Mouse (Mus musculus) MEL (cell line): ENCODE measurements around the gene Atf7. TPM values are rescaled to one million over a fixed set of nuclear protein-coding genes. Genes with fewer than 3 reads are reported as not detected.
A peak's percentile ranks its signal among the peaks of the same experiment; 100 is the strongest.

Experiments used
- DNase-seq: peaks from one replicate; pipeline ENCODE4 v3.0.0; 2011; ENCODE audit warnings: low read depth, low spot score
- H3K27ac ChIP-seq: 2 replicates; pipeline ENCODE4 v1.5.1; 2012; ENCODE audit warnings: low read depth, mild to moderate bottlenecking, control low read depth, low read length, moderate library complexity; ENCODE audit not compliant: control insufficient read depth
- H3K27me3 ChIP-seq, 2 experiments: fragments of 150-350 bp in 1 of 2; sonication (generic) in 1 of 2; 2 replicates each; pipeline ENCODE4 v1.6.1; 2012; ENCODE audit warnings: low read length in 2 of 2, mild to moderate bottlenecking in 2 of 2, improper control_type of control experiment in 1 of 2, moderate library complexity in 1 of 2; ENCODE audit not compliant: insufficient read depth in 2 of 2, control insufficient read depth in 1 of 2
- H3K36me3 ChIP-seq, 2 experiments: 2 replicates each; pipeline ENCODE4 v1.6.1; 2012 to 2014; ENCODE audit warnings: low read length in 2 of 2, improper control_type of control experiment in 1 of 2, inconsistent platforms in 1 of 2, mild to moderate bottlenecking in 1 of 2; ENCODE audit not compliant: insufficient read depth in 2 of 2, control insufficient read depth in 1 of 2
- H3K4me1 ChIP-seq, 2 experiments: fragments of 150-350 bp in 1 of 2; sonication (generic) in 1 of 2; 2 replicates each; pipeline ENCODE4 v1.6.1; 2012; ENCODE audit warnings: low read length in 2 of 2, improper control_type of control experiment in 1 of 2, mild to moderate bottlenecking in 1 of 2; ENCODE audit not compliant: insufficient read depth in 2 of 2, control insufficient read depth in 1 of 2
- H3K4me3 ChIP-seq, 2 experiments: fragments of 150-350 bp in 1 of 2; sonication (generic) in 1 of 2; 2 replicates each; pipeline ENCODE4 v1.5.1; 2012; ENCODE audit warnings: low read depth in 2 of 2, low read length in 2 of 2, mild to moderate bottlenecking in 2 of 2, moderate library complexity in 2 of 2, control low read depth in 1 of 2, improper control_type of control experiment in 1 of 2; ENCODE audit not compliant: control insufficient read depth in 1 of 2, insufficient read depth in 1 of 2
- H3K79me2 ChIP-seq: 2 replicates; pipeline ENCODE4 v1.6.1; 2012; ENCODE audit warnings: mild to moderate bottlenecking, low read length, moderate library complexity; ENCODE audit not compliant: control insufficient read depth, poor library complexity, insufficient read depth
- H3K9ac ChIP-seq: 2 replicates; pipeline ENCODE4 v1.6.1; 2012; ENCODE audit warnings: low read depth, mild to moderate bottlenecking, control low read depth, low read length, moderate library complexity; ENCODE audit not compliant: control insufficient read depth, poor library complexity, severe bottlenecking
- H3K9me3 ChIP-seq: fragments of 150-350 bp; sonication (generic); replicated peaks from 2 replicates; pipeline ENCODE4 v1.6.1; 2012; ENCODE audit warnings: mild to moderate bottlenecking, low read length, improper control_type of control experiment, moderate library complexity; ENCODE audit not compliant: insufficient read depth
- BHLHE40 ChIP-seq: IDR thresholded peaks from 2 replicates; pipeline ENCODE4 v1.6.1; 2012; ENCODE audit warnings: low read depth, mild to moderate bottlenecking, inconsistent platforms, low read length, improper control_type of control experiment, borderline replicate concordance
- CHD1 ChIP-seq: IDR thresholded peaks from 2 replicates; pipeline ENCODE4 v1.6.1; 2012; ENCODE audit warnings: low read depth, mild to moderate bottlenecking, inconsistent platforms, low read length, improper control_type of control experiment
- CHD2 ChIP-seq: IDR thresholded peaks from 2 replicates; pipeline ENCODE4 v1.6.1; 2011; ENCODE audit warnings: low read length, improper control_type of control experiment
- CTCF ChIP-seq, 3 experiments: IDR thresholded peaks in 2 of 3; conservative IDR thresholded peaks in 1 of 3; 2 replicates each; pipeline ENCODE4 v1.5.1; 2011 to 2012; ENCODE audit warnings: low read length in 3 of 3, low read depth in 2 of 3, mild to moderate bottlenecking in 2 of 3, improper control_type of control experiment in 1 of 3, inconsistent platforms in 1 of 3, mixed read lengths in 1 of 3, moderate library complexity in 1 of 3; ENCODE audit not compliant: control insufficient read depth in 1 of 3, insufficient read depth in 1 of 3, poor library complexity in 1 of 3, severe bottlenecking in 1 of 3
- E2F4 ChIP-seq: IDR thresholded peaks from 2 replicates; pipeline ENCODE4 v1.6.1; 2011; ENCODE audit warnings: low read depth, low read length, improper control_type of control experiment, borderline replicate concordance
- EP300 ChIP-seq, 2 experiments: IDR thresholded peaks; 2 replicates each; pipeline ENCODE4 v1.6.1; 2011; ENCODE audit warnings: improper control_type of control experiment in 2 of 2, low read length in 2 of 2, low read depth in 1 of 2, mild to moderate bottlenecking in 1 of 2
- ETS1 ChIP-seq: IDR thresholded peaks from 2 replicates; pipeline ENCODE4 v1.6.1; 2012; ENCODE audit warnings: low read depth, mild to moderate bottlenecking, inconsistent platforms, low read length, improper control_type of control experiment, moderate library complexity
- GABPA ChIP-seq: IDR thresholded peaks from 2 replicates; pipeline ENCODE4 v1.6.1; 2012; ENCODE audit warnings: low read depth, mild to moderate bottlenecking, inconsistent platforms, low read length, improper control_type of control experiment, moderate library complexity
- HCFC1 ChIP-seq: IDR thresholded peaks from 2 replicates; pipeline ENCODE4 v1.6.1; 2012; ENCODE audit warnings: low read depth, mild to moderate bottlenecking, inconsistent platforms, low read length, improper control_type of control experiment, moderate library complexity
- KAT2A ChIP-seq: conservative IDR thresholded peaks from 2 replicates; pipeline ENCODE4 v1.6.1; 2012; ENCODE audit warnings: low read depth, low read length, improper control_type of control experiment, inconsistent platforms
- MAZ ChIP-seq: IDR thresholded peaks from 2 replicates; pipeline ENCODE4 v1.6.1; 2012; ENCODE audit warnings: low read depth, mild to moderate bottlenecking, inconsistent platforms, low read length, improper control_type of control experiment
- MEF2A ChIP-seq: IDR thresholded peaks from 2 replicates; pipeline ENCODE4 v1.6.1; 2014; ENCODE audit warnings: low read depth, mild to moderate bottlenecking, inconsistent platforms, low read length, improper control_type of control experiment; ENCODE audit not compliant: poor library complexity, insufficient replicate concordance, severe bottlenecking; ENCODE audit errors: extremely low read depth
- MXI1 ChIP-seq: IDR thresholded peaks from 2 replicates; pipeline ENCODE4 v1.6.1; 2011; ENCODE audit warnings: mild to moderate bottlenecking, low read depth, low read length, improper control_type of control experiment
- MYB ChIP-seq: IDR thresholded peaks from 2 replicates; pipeline ENCODE4 v1.6.1; 2011; ENCODE audit warnings: mild to moderate bottlenecking, low read depth, low read length, improper control_type of control experiment
- NELFE ChIP-seq: IDR thresholded peaks from 2 replicates; pipeline ENCODE4 v1.6.1; 2011; ENCODE audit warnings: low read depth, low read length, improper control_type of control experiment
- POLR2A ChIP-seq, 2 experiments: IDR thresholded peaks; 2 replicates each; pipeline ENCODE4 v1.6.1; 2011 to 2012; ENCODE audit warnings: low read length in 2 of 2, mild to moderate bottlenecking in 2 of 2, control low read depth in 1 of 2, improper control_type of control experiment in 1 of 2, low read depth in 1 of 2, moderate library complexity in 1 of 2; ENCODE audit not compliant: control insufficient read depth in 1 of 2, insufficient read depth in 1 of 2, poor library complexity in 1 of 2
- POLR2AphosphoS2 ChIP-seq: IDR thresholded peaks from 2 replicates; pipeline ENCODE4 v1.6.1; 2011; ENCODE audit warnings: low read length, improper control_type of control experiment
- RAD21 ChIP-seq: IDR thresholded peaks from 2 replicates; pipeline ENCODE4 v1.6.1; 2011; ENCODE audit warnings: mild to moderate bottlenecking, low read depth, low read length, improper control_type of control experiment
- SMC3 ChIP-seq: IDR thresholded peaks from 2 replicates; pipeline ENCODE4 v1.6.1; 2011; ENCODE audit warnings: low read depth, low read length, improper control_type of control experiment
- TAL1 ChIP-seq: IDR thresholded peaks from 2 replicates; pipeline ENCODE4 v1.6.1; 2012; ENCODE audit warnings: mild to moderate bottlenecking, inconsistent platforms, low read length, moderate library complexity, mixed read lengths
- TBP ChIP-seq: IDR thresholded peaks from 2 replicates; pipeline ENCODE4 v1.8.0; 2011; ENCODE audit warnings: low read depth, low read length, improper control_type of control experiment
- USF1 ChIP-seq: IDR thresholded peaks from 2 replicates; pipeline ENCODE4 v1.6.1; 2014; ENCODE audit warnings: low read depth, mild to moderate bottlenecking, inconsistent platforms, low read length, improper control_type of control experiment, moderate library complexity
- ZNF384 ChIP-seq: IDR thresholded peaks from 2 replicates; pipeline ENCODE4 v1.6.1; 2012; ENCODE audit warnings: low read depth, mild to moderate bottlenecking, inconsistent platforms, low read length, improper control_type of control experiment
- polyA plus RNA-seq, 2 experiments: library from polyadenylated mRNA; stranded (reverse) in 1 of 2; unstranded in 1 of 2; fragments of >175 nt in 1 of 2; fragments of >200 nt in 1 of 2; gene quantifications; 2 replicates each; pipeline versions ENCODE4 v1.2.1 to v1.2.4; 2012; ENCODE audit warnings: low replicate concordance in 2 of 2, low read depth in 1 of 2; ENCODE audit not compliant: insufficient read length in 2 of 2, insufficient read depth in 1 of 2, missing spikeins in 1 of 2
- total RNA-seq: library from RNA; depleted of rRNA; stranded (reverse); fragments of 300-350 nt; gene quantifications from 2 replicates; pipeline ENCODE4 v1.2.3, GENCODE M21; 2012

Gene Atf7
- total and polyA plus RNA-seq, 3 experiments, result 12.8 to 49.6 TPM; not detected in 1

DNA sequence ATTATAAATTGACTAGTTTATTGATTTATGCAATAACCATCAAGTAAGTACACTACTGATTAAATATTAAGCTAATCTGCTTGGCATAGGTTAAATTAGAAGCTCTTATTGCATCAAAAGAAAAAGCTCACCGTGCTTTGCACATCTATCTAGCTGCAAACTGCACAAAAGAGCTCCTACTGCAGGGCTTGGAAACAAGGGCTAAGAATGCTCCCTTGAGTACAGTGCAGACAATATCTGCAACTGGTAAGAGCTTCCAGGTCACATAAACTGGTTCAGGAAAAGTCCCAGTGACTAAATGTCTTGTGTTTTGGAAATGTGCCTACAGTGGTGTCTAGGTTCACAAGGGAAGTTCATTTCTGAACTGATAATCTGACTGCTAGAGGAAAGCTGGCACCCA is 62.8 kb downstream of the Atf7 start:
- Histone ChIP-seq H3K4me1 (no peaks in the 10 kb centered on the region), H3K36me3 (peaks cover 0 to 9% of the 10 kb centered on the region in 2 experiments; a peak in 3 of 4 replicates), H3K27ac (no peak overlapping the region), H3K9ac (no peak overlapping the region), H3K79me2 (no peaks in the 10 kb centered on the region), H3K27me3 (no peaks in the 10 kb centered on the region), H3K9me3 (no peaks in the 10 kb centered on the region), H3K4me3 (no peak overlapping the region)
- no peak for TF ChIP-seq BHLHE40
- TF ChIP-seq MAZ, result no peak
- no peak for TF ChIP-seq ETS1
- no peak for DNase-seq

DNA sequence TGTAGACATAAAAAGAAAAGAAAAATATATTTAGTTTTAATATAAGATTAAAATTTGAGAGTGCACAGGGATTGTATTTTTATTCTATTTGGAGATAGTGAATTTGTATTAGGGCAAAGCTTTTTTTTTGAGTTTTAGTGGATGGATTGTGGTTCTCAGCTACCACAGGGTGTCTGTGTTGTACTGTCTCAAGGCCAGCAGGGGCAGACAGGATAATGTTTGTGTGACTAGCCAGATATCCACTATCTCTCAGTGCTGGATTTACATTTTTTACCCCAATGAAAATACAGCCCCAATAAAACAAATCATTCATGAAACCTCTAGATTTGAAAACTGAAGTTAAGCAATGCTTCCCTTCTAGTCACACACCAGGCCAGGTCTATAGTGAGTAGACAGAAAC is 67.7 kb downstream of the Atf7 start:
- Histone ChIP-seq H3K36me3 (peaks cover 0 to 29% of the 10 kb centered on the region in 2 experiments; a peak in 2 of 4 replicates), H3K27ac (no peak overlapping the region), H3K9ac (no peak overlapping the region), H3K4me3 (no peak overlapping the region), H3K4me1 (no peaks in the 10 kb centered on the region), H3K79me2 (no peaks in the 10 kb centered on the region), H3K9me3 (no peaks in the 10 kb centered on the region), H3K27me3 (no peaks in the 10 kb centered on the region)
- DNase-seq, result no peak
- TF ChIP-seq RAD21 (no peak; the same call in 1 of the 2 replicates), MYB (no peak), KAT2A (no peak), POLR2A (IDR thresholded peaks at IDR 0.05; ENCODE audit: control insufficient read depth in 1 of 2, insufficient read depth in 1 of 2, low read depth in 1 of 2, low read length in 2 of 2, poor library complexity in 1 of 2) (no peak), CHD2 (no peak), HCFC1 (no peak), MEF2A (no peak), E2F4 (no peak), CTCF (IDR thresholded peaks at IDR 0.05 in 2 of 3, conservative IDR thresholded peaks at IDR 0.05 in 1 of 3; ENCODE audit: control insufficient read depth in 1 of 3, insufficient read depth in 1 of 3, low read depth in 2 of 3, low read length in 3 of 3, poor library complexity in 1 of 3, severe bottlenecking in 1 of 3) (peak in 1 of 3 experiments; percentile 10; a peak in 1 of 6 replicates)

DNA sequence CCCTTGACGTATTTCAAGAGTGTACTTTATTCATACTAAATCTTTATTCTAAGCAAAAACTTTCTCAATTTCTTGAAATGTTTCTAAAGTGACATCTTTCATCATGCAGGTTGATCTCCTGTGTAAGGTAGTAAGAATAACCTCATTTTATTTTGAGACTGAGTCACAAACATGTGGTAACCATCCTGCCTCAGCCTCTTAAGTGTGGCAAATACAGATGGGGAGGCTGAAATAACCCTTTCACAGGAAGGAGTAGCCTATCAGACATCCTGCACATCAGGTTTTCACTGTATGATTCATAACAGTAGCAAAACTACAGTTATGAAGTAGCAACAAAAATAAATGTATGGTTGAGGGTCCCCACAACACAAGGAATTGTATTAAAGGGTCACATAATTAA is 69.7 kb downstream of the Atf7 start:
- Histone ChIP-seq H3K9me3 (no peaks in the 10 kb centered on the region), H3K4me1 (no peaks in the 10 kb centered on the region), H3K36me3 (peaks cover 0 to 41% of the 10 kb centered on the region in 2 experiments; a peak in 2 of 4 replicates), H3K4me3 (no peak overlapping the region), H3K9ac (no peak overlapping the region), H3K79me2 (no peaks in the 10 kb centered on the region), H3K27me3 (no peaks in the 10 kb centered on the region), H3K27ac (no peak overlapping the region)
- TF ChIP-seq TAL1 (no peak), GABPA (no peak), RAD21 (no peak), POLR2AphosphoS2 (no peak), USF1 (no peak), MEF2A (no peak), TBP (no peak), MXI1 (no peak), CTCF (IDR thresholded peaks at IDR 0.05 in 2 of 3, conservative IDR thresholded peaks at IDR 0.05 in 1 of 3; ENCODE audit: control insufficient read depth in 1 of 3, insufficient read depth in 1 of 3, low read depth in 2 of 3, low read length in 3 of 3, poor library complexity in 1 of 3, severe bottlenecking in 1 of 3) (no peak), EP300 (IDR thresholded peaks at IDR 0.05; ENCODE audit: low read depth in 1 of 2, low read length in 2 of 2) (no peak), MYB (no peak), CHD1 (no peak), ZNF384 (no peak), POLR2A (IDR thresholded peaks at IDR 0.05; ENCODE audit: control insufficient read depth in 1 of 2, insufficient read depth in 1 of 2, low read depth in 1 of 2, low read length in 2 of 2, poor library complexity in 1 of 2) (no peak), NELFE (no peak), SMC3 (no peak)
- DNase-seq, result no peak
